Mouse (Mus musculus): ENCODE measurements around the gene Nova2.

DNA sequence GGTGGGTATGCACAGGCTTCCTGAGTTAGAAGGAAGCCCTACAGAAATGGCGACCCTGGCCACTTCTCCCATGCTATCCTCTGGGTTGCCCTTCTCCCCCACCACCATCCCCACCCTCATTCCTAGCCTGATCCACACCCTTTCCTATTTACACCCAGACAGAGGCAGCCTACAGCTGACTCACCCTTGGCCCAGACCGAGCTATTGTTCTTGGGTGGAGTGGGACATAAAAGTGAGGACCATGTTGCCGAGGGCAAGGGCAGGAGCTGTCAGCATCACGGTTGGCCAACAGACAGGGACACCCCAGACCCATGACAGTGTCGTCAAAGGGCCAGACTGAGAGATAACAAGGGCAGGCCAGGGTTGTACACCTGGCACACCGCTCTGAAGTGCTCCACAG lies 22.5 kb downstream of the Nova2 start:
- TF ChIP-seq CTCF (IDR thresholded peaks at IDR 0.05; ENCODE audit: low read depth), result no peak
- no peak for TF ChIP-seq EP300 (IDR thresholded peaks at IDR 0.05; ENCODE audit: low read depth)
